Mouse (Mus musculus) left cerebral cortex, postnatal 4 days (tissue): Measurements from ENCODE around the gene Atg7. TPM values are rescaled to one million over a fixed set of nuclear protein-coding genes. Genes with fewer than 3 reads are reported as not detected.

Source experiments
- DNase-seq: peaks from one replicate; pipeline ENCODE4 v3.0.0-alpha.2; 2022
- intact Hi-C: fragments of 180-260 bp; cut with DNase I; formaldehyde crosslinking; loops from one replicate; pipeline ENCODE4 v1.15.1; 2025
- total RNA-seq, 2 experiments: library from RNA; stranded (reverse); gene quantifications; 2 replicates each; pipeline ENCODE4 v1.2.3; 2021

Gene Atg7
- total RNA-seq, 2 experiments from 2014 or later, result 16.4 to 20.3 TPM

- intact Hi-C loops, result no loop called here
These were observed 250.7 kb downstream of the Atg7 start for GRCm38 (mm10) chr6:114893427-114894209.

DNA sequence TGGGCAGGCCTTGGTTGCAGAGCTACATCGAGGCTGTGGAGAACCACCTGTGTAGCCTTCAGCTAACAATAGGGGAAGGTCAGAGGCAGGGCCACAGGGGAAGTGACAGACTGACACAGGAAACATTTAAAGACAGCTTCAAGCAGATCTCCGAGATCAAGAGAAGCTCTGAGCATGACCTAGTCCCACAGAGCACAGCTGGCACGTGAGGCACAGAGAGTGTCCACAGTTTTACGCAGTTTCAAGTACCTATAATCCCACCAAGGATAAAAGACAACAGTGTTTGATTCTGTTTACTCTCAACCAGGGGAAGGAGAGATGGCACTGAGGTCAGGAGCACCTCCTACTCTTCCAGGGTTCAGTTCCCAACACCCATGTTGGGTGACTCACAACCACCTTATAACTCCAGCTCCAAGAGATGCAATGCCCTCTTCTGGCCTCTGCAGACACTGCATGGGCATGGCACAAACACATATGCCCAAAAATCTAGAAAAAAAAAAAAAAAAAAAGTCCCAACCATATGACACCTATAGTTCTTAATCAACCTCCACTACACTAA lies 251.7 kb downstream of the Atg7 start:
- DNase-seq, result no peak
- intact Hi-C loops, result no loop called here

More at GRCm38 (mm10) chr6:114893427-114894209, 250.7 kb downstream of the Atg7 start:
- DNase-seq, result no peak

DNA sequence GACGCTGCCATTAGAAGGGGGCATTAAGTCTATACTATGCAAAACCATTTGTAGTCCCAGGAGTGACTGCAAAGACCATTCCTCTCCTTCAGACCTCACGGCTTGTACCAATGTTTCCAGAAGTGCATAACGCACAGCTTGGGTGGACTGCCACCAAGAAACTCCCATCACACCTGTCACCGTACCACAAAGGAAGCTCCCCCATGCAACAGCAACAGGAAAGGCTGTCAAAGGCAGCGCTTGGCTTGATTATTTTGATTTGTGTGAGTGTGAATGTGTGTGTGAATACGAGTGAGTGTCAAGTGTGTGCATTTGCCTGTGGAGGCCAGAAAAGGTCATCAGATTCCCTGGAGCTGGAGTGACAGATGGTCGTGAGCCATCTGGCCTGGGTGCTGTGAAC lies 252.3 kb downstream of the Atg7 start:
- no peak for DNase-seq
- intact Hi-C loops, result no loop called here

- no peak for DNase-seq
- intact Hi-C loops, result no loop called here
These were observed 253.4 kb downstream of the Atg7 start for GRCm38 (mm10) chr6:114896281-114896680.

- intact Hi-C loops, result no loop called here
- no peak for DNase-seq
These were observed 256.1 kb downstream of the Atg7 start for GRCm38 (mm10) chr6:114898949-114899348.

- DNase-seq, result no peak
- intact Hi-C loops, result no loop called here
These were observed 256.8 kb downstream of the Atg7 start for GRCm38 (mm10) chr6:114899652-114900051.

- intact Hi-C loops, result no loop called here
- DNase-seq, result peak; percentile 69
These were observed 257.3 kb downstream of the Atg7 start for GRCm38 (mm10) chr6:114900194-114900593.

- intact Hi-C loops, result no loop called here
- no peak for DNase-seq
These were observed 258.5 kb downstream of the Atg7 start for GRCm38 (mm10) chr6:114901321-114901824.

GRCm38 (mm10) chr6:114901921-114902320 lies 259.0 kb downstream of the Atg7 start:
- intact Hi-C loops, result no loop called here
- no peak for DNase-seq

GRCm38 (mm10) chr6:114904233-114904632 lies 261.3 kb downstream of the Atg7 start:
- intact Hi-C loops, result no loop called here

DNA sequence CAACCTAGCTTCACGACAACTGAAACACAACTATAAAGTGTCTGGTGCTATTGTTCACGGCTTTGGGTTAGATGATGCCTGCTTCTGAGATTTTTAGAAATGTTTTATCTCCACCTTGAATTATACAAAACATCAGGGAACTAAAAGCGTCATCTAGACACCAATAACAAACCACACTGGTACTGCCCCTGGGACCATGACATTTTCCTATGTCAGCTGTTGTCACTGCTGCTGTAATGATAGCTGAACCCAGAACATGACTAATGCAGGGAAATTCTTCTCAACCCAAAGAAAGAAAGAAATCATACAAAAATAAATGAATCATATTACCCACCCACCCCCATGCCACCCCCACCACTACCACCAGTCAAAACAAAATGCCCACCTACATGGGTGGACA lies 261.9 kb downstream of the Atg7 start:
- no peak for DNase-seq
- intact Hi-C loops, result no loop called here

More at GRCm38 (mm10) chr6:114904233-114904632, 261.3 kb downstream of the Atg7 start:
- DNase-seq, result no peak

GRCm38 (mm10) chr6:114905253-114906028 lies 262.5 kb downstream of the Atg7 start:
- intact Hi-C loops, result no loop called here
- no peak for DNase-seq

DNA sequence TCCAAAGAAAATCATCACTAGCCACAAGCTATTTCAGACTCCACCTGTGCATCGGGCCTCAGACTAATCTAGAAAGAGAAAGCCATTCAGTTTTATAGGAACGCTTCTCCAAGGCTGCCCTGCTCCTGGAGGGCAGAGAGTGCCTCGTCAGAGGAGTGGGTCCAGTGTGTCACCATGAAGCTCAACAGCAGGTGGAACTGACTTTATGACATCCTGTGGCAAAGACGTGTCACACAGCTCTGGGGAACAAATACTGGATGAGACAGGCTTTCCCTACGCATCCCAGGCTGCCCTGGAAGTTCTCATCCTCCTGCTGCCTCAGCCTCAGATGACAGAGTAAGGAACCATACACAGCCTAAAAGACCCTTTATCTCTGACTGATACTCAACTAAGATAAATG lies 263.3 kb downstream of the Atg7 start:
- intact Hi-C loops, result no loop called here
- no peak for DNase-seq

- intact Hi-C loops, result no loop called here
- no peak for DNase-seq
These were observed 264.6 kb downstream of the Atg7 start for GRCm38 (mm10) chr6:114907459-114907858.

DNA sequence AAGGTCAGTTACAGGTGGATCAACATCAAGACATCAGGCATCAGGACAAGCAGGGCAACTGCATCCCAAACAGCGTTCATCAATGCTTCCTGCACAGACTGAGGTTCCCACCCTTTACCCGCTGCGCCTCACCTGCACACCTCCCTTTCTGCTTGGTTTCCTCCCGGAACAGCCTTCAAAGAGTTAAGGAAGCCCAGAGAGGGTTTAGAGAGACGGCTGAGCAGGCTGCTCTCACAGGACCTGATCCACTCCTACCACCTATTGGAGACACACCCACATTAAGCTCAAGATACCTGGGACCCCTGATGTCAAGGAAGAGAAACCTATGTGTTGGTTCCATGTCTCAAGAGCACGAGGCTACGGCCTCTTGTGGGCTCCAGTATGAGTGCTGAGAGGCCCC lies 266.9 kb downstream of the Atg7 start:
- intact Hi-C loops, result no loop called here
- DNase-seq, result no peak

Other genes with a start within 250 kb of the Atg7 start
- 1 to 10 TPM; 4.9 to 5.1 TPM for gene Hrh1, start 245.2 kb upstream of the Atg7 start, total RNA-seq